Mouse (Mus musculus) T-helper 1 cell (primary cell): ENCODE results near the gene Cyp26c1.

Experiments
- in situ Hi-C: fragments of 300-600 bp; cut with MboI, MseI; formaldehyde crosslinking; loops from one replicate; pipeline ENCODE4 v1.15.1; 2025; ENCODE audit warnings: high pct_unique_total_duplicates

Gene Cyp26c1

GRCm38 (mm10) chr19:37698273-37699160, 13.1 kb downstream of the Cyp26c1 start:
- in situ Hi-C loops, result loop anchor here (10.0 kb wide), 1 partner anchor 136 kb away; no protein-coding TSS in a partner anchor

- in situ Hi-C loops, result loop anchor here (5.0 to 10.0 kb wide), 2 partner anchors 135 to 188 kb away; no protein-coding TSS in a partner anchor
These were observed 14.3 kb downstream of the Cyp26c1 start for GRCm38 (mm10) chr19:37699711-37700110.

- in situ Hi-C loops, result loop anchor here (5.0 kb wide), 1 partner anchor 185 kb away; no protein-coding TSS in a partner anchor
These were observed 17.1 kb downstream of the Cyp26c1 start for GRCm38 (mm10) chr19:37702377-37703076.

- in situ Hi-C loops, result loop anchor here (5.0 kb wide), 1 partner anchor 183 kb away; no protein-coding TSS in a partner anchor
These were observed 18.6 kb downstream of the Cyp26c1 start for GRCm38 (mm10) chr19:37703902-37704509.

- in situ Hi-C loops, result no loop called here
These were observed 20.3 kb downstream of the Cyp26c1 start for GRCm38 (mm10) chr19:37705722-37706121.

GRCm38 (mm10) chr19:37714681-37715080, 29.3 kb downstream of the Cyp26c1 start:
- in situ Hi-C loops, result no loop called here

GRCm38 (mm10) chr19:37715980-37716379, 30.6 kb downstream of the Cyp26c1 start:
- in situ Hi-C loops, result no loop called here

GRCm38 (mm10) chr19:37716524-37717175, 31.3 kb downstream of the Cyp26c1 start:
- in situ Hi-C loops, result no loop called here

GRCm38 (mm10) chr19:37719166-37719565, 33.8 kb downstream of the Cyp26c1 start:
- in situ Hi-C loops, result no loop called here

- in situ Hi-C loops, result no loop called here
These were observed 39.2 kb downstream of the Cyp26c1 start for GRCm38 (mm10) chr19:37724591-37724990.

GRCm38 (mm10) chr19:37726585-37726984, 41.2 kb downstream of the Cyp26c1 start:
- in situ Hi-C loops, result no loop called here

GRCm38 (mm10) chr19:37727366-37727765, 42.0 kb downstream of the Cyp26c1 start:
- in situ Hi-C loops, result no loop called here

- in situ Hi-C loops, result no loop called here
These were observed 50.0 kb downstream of the Cyp26c1 start for GRCm38 (mm10) chr19:37735426-37735825.

GRCm38 (mm10) chr19:37738575-37738974, 53.2 kb downstream of the Cyp26c1 start:
- in situ Hi-C loops, result no loop called here

- in situ Hi-C loops, result no loop called here
These were observed 54.7 kb downstream of the Cyp26c1 start for GRCm38 (mm10) chr19:37740043-37740442.
